Mouse (Mus musculus) heart, embryonic 15.5 days (tissue): ENCODE measurements around the gene Pde4dip. TPM values are rescaled to one million over a fixed set of nuclear protein-coding genes. Genes with fewer than 3 reads are reported as not detected.

Experiments used
- ATAC-seq: fragments of 200-750 bp; cut with Nextera tagmentation; replicated peaks from 2 replicates; pipeline ENCODE4 v1.8.0; 2017; ENCODE audit warnings: low read depth, moderate TSS enrichment; ENCODE audit not compliant: insufficient number of reproducible peaks, insufficient read depth, low FRiP score
- H3K27ac ChIP-seq: fragments of 300-500 bp; sonication (generic); 2 replicates; pipeline ENCODE4 v1.5.1; 2015; ENCODE audit warnings: mild to moderate bottlenecking, inconsistent platforms
- H3K27me3 ChIP-seq: fragments of 300-500 bp; sonication (generic); 2 replicates; pipeline ENCODE4 v1.6.1; 2015; ENCODE audit warnings: inconsistent platforms
- H3K36me3 ChIP-seq: fragments of 300-500 bp; sonication (generic); 2 replicates; pipeline ENCODE4 v1.6.1; 2015; ENCODE audit warnings: mild to moderate bottlenecking, inconsistent platforms
- H3K4me1 ChIP-seq: fragments of 300-500 bp; sonication (generic); replicated peaks from 2 replicates; pipeline ENCODE4 v1.6.1; 2015; ENCODE audit warnings: inconsistent platforms
- H3K4me2 ChIP-seq: fragments of 300-500 bp; sonication (generic); 2 replicates; pipeline ENCODE4 v1.6.1; 2015; ENCODE audit warnings: inconsistent platforms, mild to moderate bottlenecking, moderate library complexity
- H3K4me3 ChIP-seq: fragments of 300-500 bp; sonication (generic); 2 replicates; pipeline ENCODE4 v1.5.1; 2015; ENCODE audit warnings: mild to moderate bottlenecking, inconsistent platforms
- H3K9ac ChIP-seq: fragments of 300-500 bp; sonication (generic); 2 replicates; pipeline ENCODE4 v1.6.1; 2015; ENCODE audit warnings: mild to moderate bottlenecking, inconsistent platforms
- H3K9me3 ChIP-seq: fragments of 300-500 bp; sonication (generic); replicated peaks from 2 replicates; pipeline ENCODE4 v1.6.1; 2016; ENCODE audit warnings: inconsistent platforms
- WGBS: fragments of 180-500 bp; shearing (Covaris S2); methylation state at CpG from one replicate; pipeline ENCODE4 v1.1.7; 2015; ENCODE audit warnings: mixed read lengths; 5-methylcytosine and 5-hydroxymethylcytosine counted together
- polyA plus RNA-seq: library from polyadenylated mRNA; unstranded; fragments of >200 nt; fragmentation: Nextera tagmentation; extraction: Ambion mirVana; gene quantifications from 2 replicates; pipeline ENCODE4 v1.2.1, GENCODE M21; 2015

Pde4dip gene
- polyA plus RNA-seq, 1 experiment from 2014 or later: 99.0 TPM

DNA sequence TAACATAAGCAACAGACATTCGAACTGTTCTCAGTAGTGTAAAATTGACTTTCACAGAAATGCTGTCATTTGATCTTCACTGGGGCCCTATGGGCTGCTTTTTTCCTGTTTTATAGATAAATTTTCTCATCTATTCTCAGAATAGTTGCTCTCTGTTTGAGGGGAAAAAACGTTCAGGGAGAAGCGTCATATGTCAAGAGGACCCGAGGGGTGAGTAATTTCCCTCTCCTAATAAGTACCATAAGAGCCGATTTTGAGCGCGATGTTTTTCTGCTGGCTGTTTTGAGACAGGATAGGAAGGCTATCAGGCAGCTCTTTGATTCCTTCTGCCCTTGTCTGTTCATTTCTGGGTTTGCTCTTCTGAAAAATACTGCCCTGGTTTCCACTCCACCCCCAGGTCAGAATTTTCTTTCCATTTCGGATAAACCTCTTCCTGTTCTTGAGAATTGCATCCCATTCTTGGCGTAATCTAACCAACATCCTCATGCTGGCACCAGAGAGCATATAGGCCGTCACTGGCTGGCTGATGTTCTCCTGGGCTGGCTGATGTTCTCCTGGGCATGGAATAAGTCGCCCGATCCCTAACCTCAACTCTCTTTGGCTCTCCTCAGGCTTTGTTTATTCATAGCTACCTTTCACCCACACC lies 41.8 kb upstream of the Pde4dip start:
- Histone ChIP-seq H3K9ac (no peak overlapping the region), H3K36me3 (no peaks in the 10 kb centered on the region), H3K9me3 (no peaks in the 10 kb centered on the region), H3K4me3 (no peak overlapping the region), H3K4me1 (peaks cover 28% of the 10 kb centered on the region), H3K4me2 (no peak overlapping the region), H3K27ac (no peak overlapping the region), H3K27me3 (0 out of 2 replicates have a peak, but pooled peaks cover 3% of the 10 kb centered on the region)
- 47% methylated on average over 12 of the region's 12 CpGs for WGBS
- ATAC-seq: no peak

DNA sequence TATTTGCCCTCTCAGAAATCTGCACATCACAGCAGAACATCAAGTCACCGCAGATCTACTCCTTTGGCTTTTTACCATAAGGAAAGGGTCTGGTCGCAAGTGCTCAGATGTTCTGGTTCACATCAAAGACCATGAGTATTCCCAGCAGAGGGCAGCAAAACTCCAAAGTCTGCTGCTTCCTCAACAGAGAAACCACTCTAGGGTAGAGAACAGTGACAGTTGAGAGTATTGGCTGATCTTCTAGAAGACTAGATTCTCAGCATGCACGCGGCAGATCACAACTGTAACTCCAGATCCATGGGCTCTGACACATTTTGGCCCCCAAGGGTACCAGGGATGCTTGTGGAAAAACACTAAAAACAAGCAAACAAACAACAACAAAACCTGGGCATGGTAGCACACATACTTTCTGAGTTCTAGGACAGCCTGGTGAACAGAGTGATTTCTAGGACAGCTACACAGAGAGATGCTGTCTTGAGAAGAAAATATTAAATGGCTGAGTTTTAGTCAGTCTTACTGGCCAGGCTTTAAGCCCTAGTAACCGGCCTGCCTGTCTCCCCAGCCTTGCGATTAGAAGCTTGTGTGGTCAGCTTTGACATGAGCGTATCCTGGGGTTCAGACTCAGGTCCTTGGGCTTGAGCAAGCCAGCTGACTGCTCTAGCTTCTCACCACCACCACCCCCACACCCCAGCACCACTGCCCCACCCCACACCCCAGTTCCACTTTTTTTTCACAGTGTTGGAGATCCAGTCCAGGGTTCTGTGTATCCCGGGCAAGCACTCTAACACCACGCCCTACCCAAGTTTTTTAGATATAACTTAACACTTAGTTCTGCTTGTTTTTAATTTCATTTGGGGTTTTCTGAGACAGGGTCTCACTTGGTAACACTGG lies 40.7 kb upstream of the Pde4dip start:
- no peak; the same call in 1 of the 2 replicates for ATAC-seq
- 52% methylated on average over 9 of the region's 9 CpGs for WGBS
- 0 out of 2 replicates have a peak, but pooled peaks cover 3% of the 10 kb centered on the region for H3K27me3 ChIP-seq
- no peak overlapping the region for H3K4me3 ChIP-seq
- no peak overlapping the region for H3K9ac ChIP-seq
- H3K4me1 ChIP-seq: peaks cover 28% of the 10 kb centered on the region
- no peaks in the 10 kb centered on the region for H3K36me3 ChIP-seq
- H3K9me3 ChIP-seq: no peaks in the 10 kb centered on the region
- no peak overlapping the region for H3K4me2 ChIP-seq
- H3K27ac ChIP-seq: no peak overlapping the region

DNA sequence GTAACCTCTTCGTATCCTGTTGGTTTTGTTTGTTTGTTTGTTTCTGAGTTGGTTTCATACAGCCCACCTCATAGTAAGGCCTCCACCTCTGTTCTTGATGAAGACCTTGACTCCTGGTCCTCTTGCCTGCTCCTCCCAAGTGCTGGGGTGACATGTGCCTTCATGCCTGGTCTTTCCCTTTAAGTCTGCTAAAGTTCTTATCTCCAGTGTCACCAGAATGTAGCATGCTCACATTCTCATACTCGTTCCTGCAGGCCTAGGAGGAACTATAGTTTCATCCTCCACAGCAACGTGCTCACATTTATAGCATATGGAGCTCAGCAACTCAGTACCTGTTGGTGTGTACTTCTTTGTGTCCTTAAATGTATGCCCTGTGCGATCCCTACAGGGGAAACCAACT lies 38.8 kb upstream of the Pde4dip start:
- H3K9me3 ChIP-seq: no peaks in the 10 kb centered on the region
- peaks cover 17% of the 10 kb centered on the region for H3K4me1 ChIP-seq
- 46% methylated on average over 4 of the region's 4 CpGs for WGBS
- H3K4me3 ChIP-seq: no peak overlapping the region
- no peak overlapping the region for H3K4me2 ChIP-seq
- H3K27ac ChIP-seq: no peak overlapping the region
- 0 out of 2 replicates have a peak, but pooled peaks cover 3% of the 10 kb centered on the region for H3K27me3 ChIP-seq
- H3K36me3 ChIP-seq: 0 out of 2 replicates have a peak, but pooled peaks cover 14% of the 10 kb centered on the region
- H3K9ac ChIP-seq: no peak overlapping the region
- ATAC-seq: no peak

DNA sequence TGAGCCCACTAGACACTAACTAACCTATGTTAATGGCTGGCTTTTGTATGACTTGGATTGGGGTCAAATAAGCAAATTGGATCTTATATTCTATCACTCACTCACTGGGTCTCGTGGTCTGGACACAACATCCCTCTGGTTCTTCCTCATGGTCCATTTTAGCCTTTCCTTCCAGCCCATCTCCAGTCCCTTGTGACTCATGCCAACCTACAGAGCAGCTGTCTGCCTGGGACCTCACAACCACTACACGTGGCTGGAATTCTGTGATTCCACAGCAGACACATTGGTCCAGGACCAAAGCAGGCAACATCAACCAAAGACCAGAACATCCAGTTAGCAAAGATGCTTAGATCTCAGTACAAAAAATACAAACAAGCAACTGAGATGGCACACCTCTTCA lies 36.7 kb upstream of the Pde4dip start:
- Histone ChIP-seq H3K4me2 (no peak overlapping the region), H3K4me1 (peaks cover 2% of the 10 kb centered on the region; the same call in 1 of the 2 replicates), H3K9ac (no peak overlapping the region), H3K27ac (no peak overlapping the region), H3K4me3 (no peak overlapping the region), H3K27me3 (no peaks in the 10 kb centered on the region), H3K36me3 (peaks cover 21% of the 10 kb centered on the region; the same call in 1 of the 2 replicates), H3K9me3 (no peaks in the 10 kb centered on the region)
- WGBS: 77% methylated on average over 2 of the region's 2 CpGs
- ATAC-seq: no peak

DNA sequence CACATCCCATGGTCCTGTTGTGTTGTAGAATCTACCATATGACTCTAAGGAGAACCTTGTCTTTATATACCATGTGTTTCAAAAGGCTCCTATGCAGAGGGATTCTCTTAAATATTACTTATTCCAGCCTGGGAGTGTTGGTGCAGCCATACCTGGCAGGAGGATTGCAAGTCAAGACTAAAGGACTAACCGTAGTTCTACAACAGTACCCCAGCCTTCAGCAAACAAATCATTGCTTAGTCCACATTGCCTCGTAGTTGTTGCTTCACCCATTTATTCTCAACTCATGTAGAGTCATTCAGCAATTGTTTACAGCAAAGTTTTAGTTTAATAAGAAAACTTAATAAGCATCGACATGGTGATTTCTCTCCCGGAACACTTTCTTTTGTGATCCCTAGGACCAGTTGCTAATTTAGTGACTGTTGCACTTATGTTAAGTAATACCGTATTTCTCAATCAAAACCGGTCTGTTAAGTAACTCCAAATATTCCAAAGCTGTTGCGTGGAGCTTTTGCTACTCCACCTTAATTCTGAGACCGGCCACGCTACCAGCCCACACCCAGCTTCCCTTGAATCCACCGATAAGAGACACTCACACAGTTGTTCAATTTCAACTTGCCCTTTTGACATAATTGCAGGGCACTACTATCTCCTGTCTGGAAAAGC lies 30.5 kb upstream of the Pde4dip start:
- H3K36me3 ChIP-seq: peaks cover 49% of the 10 kb centered on the region
- ATAC-seq: no peak
- 94% methylated on average over 10 of the region's 10 CpGs for WGBS

DNA sequence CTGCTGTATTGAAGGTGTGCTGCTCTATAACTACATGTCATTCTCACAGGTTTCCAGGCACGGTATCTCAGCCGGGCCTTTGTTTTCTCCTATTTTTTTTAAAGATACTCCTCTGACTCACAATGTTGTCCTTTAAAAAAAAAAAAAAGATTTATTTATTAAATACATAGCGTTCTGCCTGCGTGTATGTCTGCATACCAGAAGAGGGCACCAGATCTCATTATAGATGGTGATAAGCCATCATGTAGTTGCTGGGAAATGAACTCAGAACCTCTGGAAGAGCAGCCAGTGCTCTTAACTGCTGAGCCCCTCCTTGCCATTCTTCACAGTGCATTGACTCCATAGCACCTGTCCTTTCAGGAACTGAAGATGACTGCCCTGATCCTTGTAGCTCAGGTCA lies 26.6 kb upstream of the Pde4dip start:
- Histone ChIP-seq H3K4me1 (no peaks in the 10 kb centered on the region), H3K36me3 (peaks cover 34% of the 10 kb centered on the region), H3K4me2 (no peak overlapping the region), H3K9me3 (no peaks in the 10 kb centered on the region), H3K4me3 (no peak overlapping the region), H3K27ac (no peak overlapping the region), H3K27me3 (no peaks in the 10 kb centered on the region), H3K9ac (no peak overlapping the region)
- no peak for ATAC-seq
- 78% methylated on average over 4 of the region's 4 CpGs for WGBS

More for the DNA sequence above, 30.5 kb upstream of the Pde4dip start:
- H3K27ac ChIP-seq: no peak overlapping the region
- no peak overlapping the region for H3K4me3 ChIP-seq
- no peaks in the 10 kb centered on the region for H3K27me3 ChIP-seq
- no peaks in the 10 kb centered on the region for H3K9me3 ChIP-seq
- no peaks in the 10 kb centered on the region for H3K4me1 ChIP-seq
- H3K9ac ChIP-seq: no peak overlapping the region
- no peak overlapping the region for H3K4me2 ChIP-seq

DNA sequence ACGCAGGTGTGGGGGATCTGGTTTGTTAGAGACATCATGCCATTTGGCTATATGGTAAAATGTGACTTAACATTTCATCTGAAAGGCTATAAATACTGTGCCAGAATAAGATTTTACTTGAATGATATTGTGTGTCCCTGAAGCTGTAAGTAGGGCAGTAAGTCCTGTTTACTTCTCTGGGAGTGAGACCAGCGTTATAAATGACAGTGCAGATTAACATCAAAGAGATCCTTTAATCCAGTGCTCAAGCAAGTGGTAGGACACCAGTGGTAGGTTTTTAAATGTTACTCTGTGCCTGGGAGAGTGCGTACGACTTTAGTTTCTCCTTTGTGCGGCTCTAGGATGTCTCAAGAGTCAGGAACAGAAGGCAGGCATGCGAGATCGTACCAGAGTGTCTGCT lies 22.6 kb upstream of the Pde4dip start:
- peaks cover 32% of the 10 kb centered on the region for H3K36me3 ChIP-seq
- WGBS: 84% methylated on average over 7 of the region's 7 CpGs
- H3K27me3 ChIP-seq: no peaks in the 10 kb centered on the region

DNA sequence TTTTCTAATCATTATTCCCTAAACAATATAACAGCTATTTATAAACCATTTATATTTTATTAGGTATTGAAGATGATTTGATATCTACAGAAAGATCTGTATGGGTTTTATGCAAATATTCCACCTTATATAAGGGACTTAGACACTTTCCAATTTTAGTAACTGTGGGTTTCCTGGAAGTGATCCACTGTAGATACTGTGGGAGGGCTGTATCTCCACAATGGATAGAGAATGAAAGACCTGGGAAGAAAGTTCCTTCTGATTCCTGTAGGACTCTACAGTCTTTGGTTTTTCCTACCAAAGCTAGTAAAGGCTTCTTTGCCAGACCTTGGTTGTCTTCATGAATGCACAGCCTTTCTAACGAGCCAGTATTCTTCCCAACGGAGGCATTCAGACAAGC lies 21.2 kb upstream of the Pde4dip start:
- no peak for ATAC-seq
- 77% methylated on average over 2 of the region's 2 CpGs for WGBS
- Histone ChIP-seq H3K4me1 (no peaks in the 10 kb centered on the region), H3K27ac (no peak overlapping the region), H3K9ac (no peak overlapping the region), H3K36me3 (peaks cover 23% of the 10 kb centered on the region), H3K4me2 (no peak overlapping the region), H3K27me3 (no peaks in the 10 kb centered on the region), H3K4me3 (no peak overlapping the region), H3K9me3 (no peaks in the 10 kb centered on the region)

More for the DNA sequence above, 22.6 kb upstream of the Pde4dip start:
- H3K4me1 ChIP-seq: no peaks in the 10 kb centered on the region
- no peaks in the 10 kb centered on the region for H3K9me3 ChIP-seq
- H3K4me2 ChIP-seq: no peak overlapping the region
- no peak overlapping the region for H3K4me3 ChIP-seq
- no peak overlapping the region for H3K9ac ChIP-seq
- no peak for ATAC-seq
- no peak overlapping the region for H3K27ac ChIP-seq

DNA sequence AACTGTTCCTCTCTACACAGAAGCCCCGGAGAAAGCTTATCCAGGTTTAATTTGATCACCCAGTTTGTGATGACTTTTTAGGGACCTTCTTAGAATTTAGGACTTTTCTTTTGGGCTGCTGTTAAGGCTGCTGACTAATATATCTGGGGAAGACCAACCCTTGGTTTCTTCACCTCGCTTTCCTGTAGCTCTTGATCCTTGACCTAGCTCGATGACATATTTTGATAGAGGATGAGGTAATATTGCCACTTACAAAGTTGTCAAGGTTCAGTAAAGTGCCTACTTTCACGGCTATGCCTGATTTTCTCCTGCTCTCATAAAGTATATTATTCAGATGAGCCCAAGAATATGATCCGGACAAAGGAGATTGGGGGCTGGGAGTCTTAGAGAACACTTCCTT lies 13.1 kb upstream of the Pde4dip start:
- H3K9me3 ChIP-seq: no peaks in the 10 kb centered on the region
- peak overlapping the region; percentile 97 for H3K9ac ChIP-seq
- no peaks in the 10 kb centered on the region for H3K36me3 ChIP-seq
- peak overlapping the region; percentile 87 for H3K4me3 ChIP-seq
- H3K4me1 ChIP-seq: peaks cover 24% of the 10 kb centered on the region
- 11% methylated on average over 5 of the region's 5 CpGs for WGBS
- H3K4me2 ChIP-seq: peak overlapping the region; percentile 81
- ATAC-seq: no peak
- no peaks in the 10 kb centered on the region for H3K27me3 ChIP-seq
- H3K27ac ChIP-seq: peak overlapping the region; percentile 55; the same call in 1 of the 2 replicates

DNA sequence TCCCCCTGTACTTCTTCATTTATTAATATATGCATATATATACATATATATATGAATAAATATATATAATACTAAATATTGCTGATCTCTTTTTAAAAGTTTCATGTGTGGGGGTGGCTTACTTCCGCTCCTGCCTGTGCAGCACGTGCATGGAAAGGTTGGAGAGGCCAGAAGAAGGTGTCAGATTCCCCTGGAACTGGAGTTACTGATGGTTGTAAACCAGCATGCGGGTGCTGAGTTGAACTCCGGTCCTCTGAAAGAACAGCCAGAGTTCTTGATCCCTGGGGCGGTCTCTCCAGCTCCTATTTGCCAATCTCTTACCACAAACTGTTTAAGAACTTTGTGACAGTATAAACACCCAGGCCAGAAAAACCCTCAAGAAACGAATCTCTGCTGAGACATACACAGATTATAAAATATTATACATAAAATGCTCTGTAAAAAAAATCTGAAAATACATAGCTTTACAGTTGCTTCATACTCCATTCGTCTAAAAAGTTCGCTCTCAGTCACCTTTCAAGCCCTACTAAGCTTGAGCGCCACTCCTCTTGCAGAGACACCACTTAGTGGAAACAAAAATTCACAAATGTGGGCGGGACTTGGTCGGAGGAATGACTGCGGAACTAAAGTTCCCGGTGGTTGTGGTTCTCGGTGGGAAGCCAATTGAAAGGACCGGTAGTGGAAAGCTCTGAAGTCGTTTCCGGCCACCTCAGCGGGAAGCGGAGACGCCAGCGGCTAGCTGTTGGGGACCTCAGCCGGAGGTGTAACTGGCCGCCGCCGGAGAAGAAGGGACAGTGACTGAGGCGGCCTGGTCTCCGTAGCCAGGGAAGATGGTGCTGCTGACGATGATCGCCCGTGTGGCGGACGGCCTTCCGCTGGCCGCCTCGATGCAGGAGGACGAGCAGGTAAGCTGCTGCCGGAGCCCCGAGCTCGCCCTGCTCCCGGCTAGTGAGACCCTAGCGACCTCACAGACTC lies 12.3 kb upstream of the Pde4dip start, which contains the start of gene Sec22b:
Sec22b (plus strand) TSS at position 675 of the 975 bp plus-strand sequence.
- peak within 1 kb of the TSS; percentile 81 for H3K4me2 ChIP-seq
- WGBS: 4% methylated on average over 41 of the region's 41 CpGs
- ATAC-seq: peak; percentile 77
- H3K4me1 ChIP-seq: peaks cover 24% of the 10 kb centered on the region
- peak within 1 kb of the TSS; percentile 55 for H3K27ac ChIP-seq
- H3K9me3 ChIP-seq: no peaks in the 10 kb centered on the region
- H3K9ac ChIP-seq: peak within 1 kb of the TSS; percentile 97
- no peaks in the 10 kb centered on the region for H3K27me3 ChIP-seq
- peak within 1 kb of the TSS; percentile 87 for H3K4me3 ChIP-seq
- no peaks in the 10 kb centered on the region for H3K36me3 ChIP-seq
